Mouse (Mus musculus) lung, adult 2 months (tissue): ENCODE results near the gene Atoh8.

Source experiments
- CTCF ChIP-seq: fragments of 200-500 bp; IDR thresholded peaks from 2 replicates; pipeline ENCODE4 v1.5.1; 2011; ENCODE audit warnings: mild to moderate bottlenecking, low read length, control low read depth; ENCODE audit not compliant: insufficient read depth
- POLR2A ChIP-seq: fragments of 200-500 bp; IDR thresholded peaks from 2 replicates; pipeline ENCODE4 v1.6.1; 2011; ENCODE audit warnings: low read depth, mild to moderate bottlenecking, control low read depth, low read length, borderline replicate concordance; ENCODE audit errors: extremely low read depth

DNA sequence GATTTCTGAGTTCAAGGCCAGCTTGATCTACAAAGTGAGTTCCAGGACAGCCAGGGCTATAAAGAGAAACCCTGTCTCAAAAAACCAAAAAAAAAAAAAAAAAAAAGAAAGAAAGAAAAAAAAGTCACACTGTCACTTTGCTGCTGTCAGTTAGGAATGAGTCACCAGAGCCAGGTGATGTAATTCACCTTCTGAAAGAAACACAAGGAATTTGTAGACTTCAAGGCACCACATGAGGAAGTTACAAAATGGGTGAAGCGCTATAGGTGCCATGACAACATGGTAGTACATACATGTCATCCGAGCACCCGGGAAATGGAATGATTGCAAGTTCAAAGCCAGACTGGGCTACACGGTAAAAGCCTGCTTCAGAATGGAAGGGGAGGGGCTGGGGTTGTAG lies 14.6 kb upstream of the Atoh8 start:
- no peak for TF ChIP-seq CTCF
- TF ChIP-seq POLR2A: no peak
